Mouse (Mus musculus): ENCODE data around the gene Dazap2. TPM values are rescaled to one million over a fixed set of nuclear protein-coding genes. Genes with fewer than 3 reads are reported as not detected.
A peak's percentile ranks its signal among the peaks of the same experiment; 100 is the strongest.

Dazap2 gene
- 612 and 971 TPM in 2 replicates for polyA plus RNA-seq (2012; rRNA removed)

- TF ChIP-seq CTCF (IDR thresholded peaks at IDR 0.05; ENCODE audit: extremely low read depth, insufficient read depth, insufficient read length, insufficient replicate concordance): no peak; the same call in 1 of the 2 replicates
- peak; percentile 97 for TF ChIP-seq POLR2A (IDR thresholded peaks at IDR 0.05; ENCODE audit: low read depth, low read length)
- Histone ChIP-seq H3K27me3 (ENCODE audit: control insufficient read depth, insufficient read depth, low read length) (no peaks in the 10 kb centered on the region), H3K4me3 (ENCODE audit: extremely low read depth, insufficient read depth, insufficient read length) (peak within 1 kb of the TSS; percentile 91), H3K27ac (ENCODE audit: insufficient read depth, low read length) (peak within 1 kb of the TSS; percentile 91), H3K4me1 (ENCODE audit: control insufficient read depth, insufficient read depth, insufficient read length) (peaks cover 5% of the 10 kb centered on the region), H3K36me3 (ENCODE audit: control insufficient read depth, insufficient read depth, low read length) (peaks cover 21% of the 10 kb centered on the region)
- 2% methylated on average over 84 of the region's 99 CpGs for WGBS
- DNase-seq (ENCODE audit: low read depth in 1 of 2, low spot score in 2 of 2): peak; percentile 98
Measured at GRCm38 (mm10) chr15:100614996-100615824, at the start of gene Dazap2. Gene Dazap2, plus strand, starts transcription at chr15:100615349.

- Histone ChIP-seq H3K27ac (ENCODE audit: insufficient read depth, low read length) (no peak overlapping the region), H3K4me3 (ENCODE audit: extremely low read depth, insufficient read depth, insufficient read length) (no peak overlapping the region), H3K36me3 (ENCODE audit: control insufficient read depth, insufficient read depth, low read length) (no peaks in the 10 kb centered on the region), H3K4me1 (ENCODE audit: control insufficient read depth, insufficient read depth, insufficient read length) (no peaks in the 10 kb centered on the region), H3K27me3 (ENCODE audit: control insufficient read depth, insufficient read depth, low read length) (no peaks in the 10 kb centered on the region)
- DNase-seq (ENCODE audit: low read depth in 1 of 2, low spot score in 2 of 2): no peak
- TF ChIP-seq POLR2A (IDR thresholded peaks at IDR 0.05; ENCODE audit: low read depth, low read length) (no peak), CTCF (IDR thresholded peaks at IDR 0.05; ENCODE audit: extremely low read depth, insufficient read depth, insufficient read length, insufficient replicate concordance) (no peak)
- WGBS: 84% methylated on average over 2 of the region's 2 CpGs
Measured at GRCm38 (mm10) chr15:100566531-100566930, 48.6 kb upstream of the Dazap2 start.

- no peak for DNase-seq (ENCODE audit: low read depth in 1 of 2, low spot score in 2 of 2)
- H3K4me1 ChIP-seq (ENCODE audit: control insufficient read depth, insufficient read depth, insufficient read length): no peaks in the 10 kb centered on the region
- no peak for TF ChIP-seq CTCF (IDR thresholded peaks at IDR 0.05; ENCODE audit: extremely low read depth, insufficient read depth, insufficient read length, insufficient replicate concordance)
- TF ChIP-seq POLR2A (IDR thresholded peaks at IDR 0.05; ENCODE audit: low read depth, low read length): no peak
- no peak overlapping the region for H3K4me3 ChIP-seq (ENCODE audit: extremely low read depth, insufficient read depth, insufficient read length)
- H3K27me3 ChIP-seq (ENCODE audit: control insufficient read depth, insufficient read depth, low read length): no peaks in the 10 kb centered on the region
- 81% methylated on average over 3 of the region's 3 CpGs for WGBS
- H3K27ac ChIP-seq (ENCODE audit: insufficient read depth, low read length): no peak overlapping the region
- no peaks in the 10 kb centered on the region for H3K36me3 ChIP-seq (ENCODE audit: control insufficient read depth, insufficient read depth, low read length)
Measured at GRCm38 (mm10) chr15:100569239-100569638, 45.9 kb upstream of the Dazap2 start.

GRCm38 (mm10) chr15:100573946-100574345 lies 41.2 kb upstream of the Dazap2 start:
- TF ChIP-seq POLR2A (IDR thresholded peaks at IDR 0.05; ENCODE audit: low read depth, low read length) (no peak), CTCF (IDR thresholded peaks at IDR 0.05; ENCODE audit: extremely low read depth, insufficient read depth, insufficient read length, insufficient replicate concordance) (no peak)
- H3K4me1 ChIP-seq (ENCODE audit: control insufficient read depth, insufficient read depth, insufficient read length): no peaks in the 10 kb centered on the region
- H3K4me3 ChIP-seq (ENCODE audit: extremely low read depth, insufficient read depth, insufficient read length): no peak overlapping the region
- no peak for DNase-seq (ENCODE audit: low read depth in 1 of 2, low spot score in 2 of 2)
- H3K27me3 ChIP-seq (ENCODE audit: control insufficient read depth, insufficient read depth, low read length): no peaks in the 10 kb centered on the region
- 50% methylated on average over 6 of the region's 6 CpGs for WGBS
- no peak overlapping the region for H3K27ac ChIP-seq (ENCODE audit: insufficient read depth, low read length)
- no peaks in the 10 kb centered on the region for H3K36me3 ChIP-seq (ENCODE audit: control insufficient read depth, insufficient read depth, low read length)

DNA sequence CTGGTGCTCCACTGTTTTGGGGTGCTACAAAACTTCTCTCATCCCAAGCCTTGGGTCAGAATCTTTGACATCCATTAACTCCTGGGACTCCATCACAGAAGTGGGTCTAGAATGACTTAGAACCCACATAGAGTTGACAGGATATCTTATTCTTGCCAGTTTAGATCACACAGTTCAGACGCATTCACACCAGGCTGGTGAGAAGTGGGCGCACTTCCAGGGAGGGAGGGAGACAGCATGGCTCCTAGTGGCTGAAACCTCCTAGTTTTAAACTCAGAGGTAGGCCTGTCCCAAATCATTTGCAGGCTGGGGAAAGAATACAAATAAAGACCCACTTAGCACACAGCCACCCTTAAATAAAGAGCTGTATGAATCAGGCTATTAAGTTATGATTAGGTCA lies 40.8 kb upstream of the Dazap2 start:
- H3K4me1 ChIP-seq (ENCODE audit: control insufficient read depth, insufficient read depth, insufficient read length): no peaks in the 10 kb centered on the region
- no peak for DNase-seq (ENCODE audit: low read depth in 1 of 2, low spot score in 2 of 2)
- no peaks in the 10 kb centered on the region for H3K27me3 ChIP-seq (ENCODE audit: control insufficient read depth, insufficient read depth, low read length)
- WGBS: 70% methylated on average over 2 of the region's 2 CpGs
- no peaks in the 10 kb centered on the region for H3K36me3 ChIP-seq (ENCODE audit: control insufficient read depth, insufficient read depth, low read length)
- no peak overlapping the region for H3K27ac ChIP-seq (ENCODE audit: insufficient read depth, low read length)
- H3K4me3 ChIP-seq (ENCODE audit: extremely low read depth, insufficient read depth, insufficient read length): no peak overlapping the region
- TF ChIP-seq POLR2A (IDR thresholded peaks at IDR 0.05; ENCODE audit: low read depth, low read length) (no peak), CTCF (IDR thresholded peaks at IDR 0.05; ENCODE audit: extremely low read depth, insufficient read depth, insufficient read length, insufficient replicate concordance) (no peak)

- Histone ChIP-seq H3K36me3 (ENCODE audit: control insufficient read depth, insufficient read depth, low read length) (peaks cover 4% of the 10 kb centered on the region; the same call in 1 of the 2 replicates), H3K27ac (ENCODE audit: insufficient read depth, low read length) (no peak overlapping the region), H3K27me3 (ENCODE audit: control insufficient read depth, insufficient read depth, low read length) (no peaks in the 10 kb centered on the region), H3K4me1 (ENCODE audit: control insufficient read depth, insufficient read depth, insufficient read length) (no peaks in the 10 kb centered on the region), H3K4me3 (ENCODE audit: extremely low read depth, insufficient read depth, insufficient read length) (no peak overlapping the region)
- TF ChIP-seq CTCF (IDR thresholded peaks at IDR 0.05; ENCODE audit: extremely low read depth, insufficient read depth, insufficient read length, insufficient replicate concordance): no peak
- no peak for TF ChIP-seq POLR2A (IDR thresholded peaks at IDR 0.05; ENCODE audit: low read depth, low read length)
- 75% methylated on average over 12 of the region's 12 CpGs for WGBS
- DNase-seq (ENCODE audit: low read depth in 1 of 2, low spot score in 2 of 2): no peak
Measured at GRCm38 (mm10) chr15:100575366-100575765, 39.8 kb upstream of the Dazap2 start.

- Histone ChIP-seq H3K4me3 (ENCODE audit: extremely low read depth, insufficient read depth, insufficient read length) (no peak overlapping the region), H3K27me3 (ENCODE audit: control insufficient read depth, insufficient read depth, low read length) (no peaks in the 10 kb centered on the region), H3K36me3 (ENCODE audit: control insufficient read depth, insufficient read depth, low read length) (peaks cover 4% of the 10 kb centered on the region; the same call in 1 of the 2 replicates), H3K27ac (ENCODE audit: insufficient read depth, low read length) (no peak overlapping the region), H3K4me1 (ENCODE audit: control insufficient read depth, insufficient read depth, insufficient read length) (no peaks in the 10 kb centered on the region)
- DNase-seq (ENCODE audit: low read depth in 1 of 2, low spot score in 2 of 2): no peak
- no peak for TF ChIP-seq POLR2A (IDR thresholded peaks at IDR 0.05; ENCODE audit: low read depth, low read length)
- no peak for TF ChIP-seq CTCF (IDR thresholded peaks at IDR 0.05; ENCODE audit: extremely low read depth, insufficient read depth, insufficient read length, insufficient replicate concordance)
- 95% methylated on average over 6 of the region's 6 CpGs for WGBS
Measured at GRCm38 (mm10) chr15:100576392-100576791, 38.8 kb upstream of the Dazap2 start.

All from spleen, adult 2 months (tissue).